Mouse (Mus musculus) hindbrain, embryonic 11.5 days (tissue): ENCODE measurements around the gene Fam117a. TPM values are rescaled to one million over a fixed set of nuclear protein-coding genes. Genes with fewer than 3 reads are reported as not detected.

Source experiments
- ATAC-seq: fragments of 200-750 bp; cut with Nextera tagmentation; 2 replicates; pipeline ENCODE4 v1.8.0; 2017; ENCODE audit warnings: mild to moderate bottlenecking, moderate TSS enrichment, moderate library complexity; ENCODE audit not compliant: low FRiP score
- DNase-seq: peaks from one replicate; pipeline ENCODE4 v3.0.0-alpha.2; 2015; ENCODE audit warnings: low spot score
- H3K27ac ChIP-seq: fragments of 300-500 bp; sonication (generic); 2 replicates; pipeline ENCODE4 v1.5.1; 2014; ENCODE audit warnings: mild to moderate bottlenecking, low read depth, low read length
- H3K27me3 ChIP-seq: fragments of 300-500 bp; sonication (generic); 2 replicates; pipeline ENCODE4 v1.6.1; 2014; ENCODE audit warnings: mild to moderate bottlenecking, low read length, moderate library complexity, mixed read lengths; ENCODE audit not compliant: control insufficient read depth, insufficient read depth
- H3K36me3 ChIP-seq: fragments of 300-500 bp; sonication (generic); 2 replicates; pipeline ENCODE4 v1.6.1; 2014; ENCODE audit warnings: mild to moderate bottlenecking, low read length, moderate library complexity, mixed read lengths; ENCODE audit not compliant: control insufficient read depth, insufficient read depth
- H3K4me1 ChIP-seq: fragments of 300-500 bp; sonication (generic); replicated peaks from 2 replicates; pipeline ENCODE4 v1.6.1; 2014; ENCODE audit warnings: low read length, mixed read lengths; ENCODE audit not compliant: control insufficient read depth, insufficient read depth
- H3K4me2 ChIP-seq: fragments of 300-500 bp; sonication (generic); replicated peaks from 2 replicates; pipeline ENCODE4 v1.6.1; 2014; ENCODE audit warnings: mild to moderate bottlenecking, low read depth, low read length
- H3K4me3 ChIP-seq: fragments of 300-500 bp; sonication (generic); 2 replicates; pipeline ENCODE4 v1.5.1; 2014; ENCODE audit warnings: low read depth, low read length
- H3K9ac ChIP-seq: fragments of 300-500 bp; sonication (generic); 2 replicates; pipeline ENCODE4 v1.6.1; 2014; ENCODE audit warnings: low read depth, low read length
- H3K9me3 ChIP-seq: fragments of 300-500 bp; sonication (generic); 2 replicates; pipeline ENCODE4 v1.6.1; 2016; ENCODE audit warnings: low read length; ENCODE audit not compliant: control insufficient read depth
- WGBS: fragments of 180-500 bp; shearing (Covaris S2); extraction: QIAGEN DNeasy Blood & Tissue Kit; methylation state at CpG from one replicate; pipeline ENCODE4 v1.1.7; 2014; 5-methylcytosine and 5-hydroxymethylcytosine counted together
- polyA plus RNA-seq: library from polyadenylated mRNA; unstranded; fragments of >200 nt; fragmentation: Nextera tagmentation; extraction: Ambion mirVana; gene quantifications from 2 replicates; pipeline ENCODE4 v1.2.1, GENCODE M21; 2014

Fam117a gene
- polyA plus RNA-seq, 1 experiment from 2014 or later: 11.1 TPM

GRCm38 (mm10) chr11:95423505-95423904 lies 86.7 kb downstream of the Fam117a start:
- WGBS: 79% methylated on average over 3 of the region's 3 CpGs
- H3K9me3 ChIP-seq: no peaks in the 10 kb centered on the region
- H3K27me3 ChIP-seq: no peaks in the 10 kb centered on the region
- H3K27ac ChIP-seq: no peak overlapping the region
- no peak overlapping the region for H3K4me2 ChIP-seq
- no peaks in the 10 kb centered on the region for H3K36me3 ChIP-seq
- no peaks in the 10 kb centered on the region for H3K4me1 ChIP-seq
- no peak for DNase-seq
- H3K9ac ChIP-seq: no peak overlapping the region
- ATAC-seq: no peak
- H3K4me3 ChIP-seq: no peak overlapping the region

DNA sequence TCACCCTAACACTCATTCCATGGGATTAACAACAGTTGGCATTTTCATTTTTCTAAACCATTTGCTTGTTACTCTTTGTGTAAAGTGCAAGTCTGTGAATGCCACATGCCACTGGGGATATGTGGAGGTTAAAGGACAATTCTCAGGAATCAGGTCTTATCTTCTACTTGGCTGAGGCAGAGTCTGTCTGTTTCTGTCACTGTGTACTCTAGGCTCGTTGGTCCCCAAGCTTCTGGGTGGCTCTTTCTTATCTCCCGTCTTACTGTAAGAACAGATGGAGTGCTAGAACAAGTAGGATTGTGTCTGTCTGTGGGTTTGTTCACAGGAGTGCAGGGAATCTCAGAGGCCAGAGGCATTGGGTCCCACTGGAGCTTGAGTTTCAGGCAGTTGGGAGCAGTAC lies 94.5 kb downstream of the Fam117a start:
- H3K27ac ChIP-seq: no peak overlapping the region
- H3K27me3 ChIP-seq: no peaks in the 10 kb centered on the region
- no peaks in the 10 kb centered on the region for H3K4me1 ChIP-seq
- DNase-seq: no peak
- WGBS: 96% methylated on average over 2 of the region's 2 CpGs
- H3K4me2 ChIP-seq: no peak overlapping the region
- H3K9me3 ChIP-seq: no peaks in the 10 kb centered on the region
- H3K4me3 ChIP-seq: no peak overlapping the region
- no peaks in the 10 kb centered on the region for H3K36me3 ChIP-seq
- ATAC-seq: no peak
- H3K9ac ChIP-seq: no peak overlapping the region

Other genes starting within 250 kb of the Fam117a start
- 1.7 TPM in 2 replicates for gene Dlx3, start 216.9 kb upstream of the Fam117a start, polyA plus RNA-seq
- gene Dlx4, start 190.8 kb upstream of the Fam117a start, polyA plus RNA-seq: 0.13 TPM in 1 of 2 replicates, not detected in the other
- 0.22 TPM in 1 of 2 replicates, not detected in the other for gene Tac4, start 75.5 kb upstream of the Fam117a start, polyA plus RNA-seq
- 63.8 and 79.7 TPM in 2 replicates for gene Kat7, start 26.8 kb upstream of the Fam117a start, polyA plus RNA-seq
- gene Slc35b1, start 47.7 kb downstream of the Fam117a start, polyA plus RNA-seq: 134 and 143 TPM in 2 replicates
- 133 and 146 TPM in 2 replicates for gene Spop, start 77.1 kb downstream of the Fam117a start, polyA plus RNA-seq
- 0.22 and 0.69 TPM in 2 replicates for gene Nxph3, start 177.6 kb downstream of the Fam117a start, polyA plus RNA-seq